8 mouse cellular contexts compared by ENCODE assay signal in the genomic region with DNA sequence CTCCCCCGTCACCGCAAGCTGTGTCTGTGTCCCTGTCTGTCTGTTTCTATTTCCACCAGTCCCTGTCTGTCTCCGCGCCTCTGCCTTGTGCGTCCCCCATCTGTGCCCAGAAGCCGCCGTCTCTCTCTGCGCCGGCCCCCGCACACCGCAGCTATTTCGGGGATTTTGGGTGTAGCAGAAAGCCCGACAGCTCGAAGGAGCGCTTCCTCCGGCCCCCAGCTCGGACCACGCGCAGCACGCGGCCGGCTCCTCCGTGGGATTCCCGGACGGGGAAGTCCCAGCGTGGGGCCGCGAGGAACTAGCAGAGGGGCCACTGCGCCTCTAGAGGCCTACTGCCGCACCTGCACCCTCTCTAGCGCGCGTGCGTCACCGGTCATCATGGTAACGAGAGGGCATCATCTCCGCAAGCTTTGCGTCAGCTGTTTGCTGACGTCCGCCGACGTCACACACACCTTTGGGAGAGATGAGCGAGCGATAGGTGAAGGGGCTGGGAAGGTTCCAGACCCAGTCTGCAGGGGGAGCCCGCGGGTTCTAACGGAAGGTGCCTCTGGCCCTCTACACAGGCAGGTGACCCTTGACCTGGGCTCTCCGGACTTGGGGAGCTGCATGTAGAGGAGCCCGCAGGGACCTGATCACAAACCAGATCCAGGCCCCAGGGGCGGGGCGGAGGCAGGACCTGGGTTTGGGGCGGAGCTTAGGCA. TPM values are rescaled to one million over a fixed set of nuclear protein-coding genes. Genes with fewer than 3 reads are reported as not detected.
DNase-seq lines count a peak whose midpoint lies in the region; ATAC-seq and TF ChIP-seq lines count a peak whose summit lies in the region.

No protein-coding gene starts in this region.

- peak overlapping the region; percentile 72 for H3K4me2 ChIP-seq in heart, embryonic 11.5 days
- H3K4me2 ChIP-seq in kidney, embryonic 16.5 days (replicated peaks; ENCODE audit: low read depth, low read length) = peak overlapping the region; percentile 87

- H3K9ac ChIP-seq in heart, embryonic 11.5 days (ENCODE audit: low read depth, low read length) = peak overlapping the region; percentile 78
- H3K9ac ChIP-seq in kidney, embryonic 16.5 days (replicated peaks; ENCODE audit: low read length) = peak overlapping the region; percentile 85
- peak overlapping the region; percentile 76 for H3K9ac ChIP-seq in liver, adult 2 months (ENCODE audit: low read depth, low read length)

- H3K79me2 ChIP-seq in liver, adult 2 months (ENCODE audit: control insufficient read depth, insufficient read depth, low read length) = no peaks in the 10 kb centered on the region

- H3K4me1 ChIP-seq in bone marrow macrophage, adult 2 months (ENCODE audit: control insufficient read depth, insufficient read depth, low read length) = peaks cover 10% of the 10 kb centered on the region
- no peaks in the 10 kb centered on the region; the same call in 1 of the 2 replicates for H3K4me1 ChIP-seq in embryonic fibroblast, embryonic 13.5 days (ENCODE audit: control insufficient read depth, insufficient read depth, low read length)
- H3K4me1 ChIP-seq in heart, embryonic 11.5 days (ENCODE audit: control insufficient read depth, insufficient read depth, low read length) = peaks cover 20% of the 10 kb centered on the region
- H3K4me1 ChIP-seq in kidney, embryonic 16.5 days (ENCODE audit: insufficient read depth, low read length) = peaks cover 27% of the 10 kb centered on the region
- H3K4me1 ChIP-seq in liver, adult 2 months (ENCODE audit: control insufficient read depth, insufficient read depth, low read length) = peaks cover 2% of the 10 kb centered on the region; the same call in 1 of the 2 replicates

- WGBS in heart, embryonic 11.5 days (ENCODE audit: insufficient replicate concordance) = 1% methylated on average over 52 of the region's 52 CpGs
- under 1% methylated on average over 52 of the region's 52 CpGs for WGBS in kidney, embryonic 16.5 days
- under 1% methylated on average over 52 of the region's 52 CpGs for WGBS in liver, adult 2 months

- no peak for TF ChIP-seq POLR2A in bone marrow macrophage, adult 2 months (IDR thresholded peaks at IDR 0.05; ENCODE audit: borderline replicate concordance, low read depth, low read length)
- TF ChIP-seq POLR2A in embryonic fibroblast, embryonic 13.5 days (IDR thresholded peaks at IDR 0.05; ENCODE audit: low read depth, low read length) = peak; percentile 50
- TF ChIP-seq POLR2A in liver, adult 2 months (IDR thresholded peaks at IDR 0.05; ENCODE audit: extremely low read depth, insufficient read depth, low read length) = no peak

- peak; percentile 43; the same call in 1 of the 2 replicates for TF ChIP-seq CTCF in bone marrow macrophage, adult 2 months (IDR thresholded peaks at IDR 0.05; ENCODE audit: low read depth, low read length)
- peak; percentile 91 for TF ChIP-seq CTCF in embryonic fibroblast, embryonic 13.5 days (IDR thresholded peaks at IDR 0.05; ENCODE audit: borderline replicate concordance, insufficient read depth, low read length)
- TF ChIP-seq CTCF in liver, adult 2 months (IDR thresholded peaks at IDR 0.05; ENCODE audit: low read depth, low read length) = peak; percentile 75

- no peaks in the 10 kb centered on the region for H3K36me3 ChIP-seq in heart, embryonic 11.5 days (ENCODE audit: control insufficient read depth, insufficient read depth, low read length)
- no peaks in the 10 kb centered on the region for H3K36me3 ChIP-seq in kidney, embryonic 16.5 days (ENCODE audit: insufficient read depth, low read length)
- H3K36me3 ChIP-seq in liver, adult 2 months (ENCODE audit: control insufficient read depth, insufficient read depth, low read length) = no peaks in the 10 kb centered on the region

- H3K9me3 ChIP-seq in heart, embryonic 11.5 days (replicated peaks; ENCODE audit: control insufficient read depth, low read length) = no peaks in the 10 kb centered on the region
- H3K9me3 ChIP-seq in kidney, embryonic 16.5 days (ENCODE audit: low read length) = peaks cover 3% of the 10 kb centered on the region; the same call in 1 of the 2 replicates

- peak; percentile 86 for DNase-seq in 416B (ENCODE audit: low read depth)
- DNase-seq in liver, adult 2 months (ENCODE audit: extremely low read depth, low read depth, low spot score) = peak; percentile 88
- peak; percentile 78 to 84 for DNase-seq in spleen, postnatal 36 days (ENCODE audit: low spot score in 2 of 2)

- H3K4me3 ChIP-seq in bone marrow macrophage, adult 2 months (ENCODE audit: insufficient read depth, low read length) = peak overlapping the region; percentile 63
- peak overlapping the region; percentile 42 for H3K4me3 ChIP-seq in embryonic fibroblast, embryonic 13.5 days (ENCODE audit: insufficient read depth, low read length)
- H3K4me3 ChIP-seq in heart, embryonic 11.5 days (ENCODE audit: low read depth, low read length) = peak overlapping the region; percentile 56
- peak overlapping the region; percentile 66 for H3K4me3 ChIP-seq in kidney, embryonic 16.5 days (ENCODE audit: low read length)
- H3K4me3 ChIP-seq in liver, adult 2 months (ENCODE audit: insufficient read depth, low read depth, low read length) = peak overlapping the region; percentile 61

- H3K27ac ChIP-seq in bone marrow macrophage, adult 2 months (ENCODE audit: insufficient read depth, low read depth, low read length) = peak overlapping the region; percentile 30; the same call in 1 of the 2 replicates
- H3K27ac ChIP-seq in embryonic fibroblast, embryonic 13.5 days (ENCODE audit: insufficient read depth, low read length) = no peak overlapping the region
- H3K27ac ChIP-seq in heart, embryonic 11.5 days (ENCODE audit: low read depth, low read length) = no peak overlapping the region
- no peak overlapping the region for H3K27ac ChIP-seq in kidney, embryonic 16.5 days (ENCODE audit: low read length)
- no peak overlapping the region for H3K27ac ChIP-seq in liver, adult 2 months (replicated peaks; ENCODE audit: insufficient read depth, low read depth, low read length)

- no peak for ATAC-seq in heart, embryonic 11.5 days (replicated peaks; ENCODE audit: insufficient number of reproducible peaks, low FRiP score, low TSS enrichment)
- ATAC-seq in kidney, embryonic 16.5 days (ENCODE audit: low FRiP score, low TSS enrichment) = peak; percentile 58; the same call in 1 of the 2 replicates
- peak; percentile 91 for ATAC-seq in monocyte, adult 5-6 weeks (replicated peaks; ENCODE audit: insufficient number of reproducible peaks, low FRiP score, low TSS enrichment, poor library complexity, severe bottlenecking)

- peaks cover 36% of the 10 kb centered on the region for H3K27me3 ChIP-seq in heart, embryonic 11.5 days (ENCODE audit: control insufficient read depth, insufficient read depth, low read length)
- H3K27me3 ChIP-seq in kidney, embryonic 16.5 days (ENCODE audit: insufficient read depth, low read length) = peaks cover 43% of the 10 kb centered on the region
- 0 out of 2 replicates have a peak, but pooled peaks cover 6% of the 10 kb centered on the region for H3K27me3 ChIP-seq in liver, adult 2 months (ENCODE audit: control insufficient read depth, insufficient read depth, low read length)

RNA-seq across cellular contexts. Expression of a gene that starts 4.2 kb away (rescaled TPM):
- 13.2 and 14.2 TPM in 2 replicates for polyA plus RNA-seq in bone marrow macrophage, adult 2 months (2012; ENCODE audit: insufficient read depth, insufficient read length, missing spikeins)
- polyA plus RNA-seq in embryonic fibroblast, embryonic 13.5 days (2011; ENCODE audit: insufficient read length, low read depth, missing spikeins) = 14.7 and 20.6 TPM in 2 replicates
- 7.6 and 8.3 TPM in 2 replicates for polyA plus RNA-seq in heart, embryonic 11.5 days (2014; fragmentation: Nextera tagmentation; extraction: Ambion mirVana)
- 14.3 and 15.3 TPM in 2 replicates for polyA plus RNA-seq in kidney, embryonic 16.5 days (2015; fragmentation: Nextera tagmentation; extraction: Ambion mirVana)
- 1.0 and 1.5 TPM in 2 replicates for total RNA-seq in liver, adult 2 months (2014; rRNA removed)
- 1.9 and 3.5 TPM in 2 replicates for polyA plus RNA-seq in liver, adult 2 months (2012; rRNA removed)
- 2.1 to 5.6 TPM (median 2.5 TPM) in 3 replicates for total RNA-seq in monocyte, adult 5-6 weeks (2017)

RNA-seq across cellular contexts. Expression of a gene that starts 11.6 kb away (rescaled TPM):
- polyA plus RNA-seq in bone marrow macrophage, adult 2 months (2012; ENCODE audit: insufficient read depth, insufficient read length, missing spikeins) = 104 and 110 TPM in 2 replicates
- polyA plus RNA-seq in embryonic fibroblast, embryonic 13.5 days (2011; ENCODE audit: insufficient read length, low read depth, missing spikeins) = 142 and 166 TPM in 2 replicates
- polyA plus RNA-seq in heart, embryonic 11.5 days (2014; fragmentation: Nextera tagmentation; extraction: Ambion mirVana) = 254 and 266 TPM in 2 replicates
- polyA plus RNA-seq in kidney, embryonic 16.5 days (2015; fragmentation: Nextera tagmentation; extraction: Ambion mirVana) = 359 and 386 TPM in 2 replicates
- total RNA-seq in liver, adult 2 months (2014; rRNA removed) = 27.4 and 36.0 TPM in 2 replicates
- 41.2 and 41.8 TPM in 2 replicates for polyA plus RNA-seq in liver, adult 2 months (2012; rRNA removed)
- total RNA-seq in monocyte, adult 5-6 weeks (2017) = 174 to 287 TPM (median 193 TPM) in 3 replicates

RNA-seq across cellular contexts. Expression of a gene that starts 30.3 kb away (rescaled TPM):
- 46.3 and 47.1 TPM in 2 replicates for polyA plus RNA-seq in bone marrow macrophage, adult 2 months (2012; ENCODE audit: insufficient read depth, insufficient read length, missing spikeins)
- polyA plus RNA-seq in embryonic fibroblast, embryonic 13.5 days (2011; ENCODE audit: insufficient read length, low read depth, missing spikeins) = 11.1 and 15.1 TPM in 2 replicates
- polyA plus RNA-seq in heart, embryonic 11.5 days (2014; fragmentation: Nextera tagmentation; extraction: Ambion mirVana) = 9.4 and 10.9 TPM in 2 replicates
- 16.1 and 16.3 TPM in 2 replicates for polyA plus RNA-seq in kidney, embryonic 16.5 days (2015; fragmentation: Nextera tagmentation; extraction: Ambion mirVana)
- total RNA-seq in liver, adult 2 months (2014; rRNA removed) = 9.3 and 16.4 TPM in 2 replicates
- polyA plus RNA-seq in liver, adult 2 months (2012; rRNA removed) = 18.2 and 21.0 TPM in 2 replicates
- total RNA-seq in monocyte, adult 5-6 weeks (2017) = 38.4 to 87.0 TPM (median 42.5 TPM) in 3 replicates
